Mouse (Mus musculus) neural tube, embryonic 11.5 days (tissue): Measurements from ENCODE around the gene Them7. TPM values are rescaled to one million over a fixed set of nuclear protein-coding genes. Genes with fewer than 3 reads are reported as not detected.

ENCODE experiments used
- ATAC-seq: fragments of 200-750 bp; cut with Nextera tagmentation; 2 replicates; pipeline ENCODE4 v1.8.0; 2017; ENCODE audit warnings: moderate number of reproducible peaks, mild to moderate bottlenecking, moderate TSS enrichment, moderate library complexity; ENCODE audit not compliant: insufficient read depth, low FRiP score, low TSS enrichment
- DNase-seq: peaks from one replicate; pipeline ENCODE4 v3.0.0-alpha.2; 2015; ENCODE audit warnings: low spot score
- H3K27ac ChIP-seq: fragments of 300-500 bp; sonication (generic); 2 replicates; pipeline ENCODE4 v1.5.1; 2014; ENCODE audit warnings: low read depth, mild to moderate bottlenecking, low read length
- H3K27me3 ChIP-seq: fragments of 300-500 bp; sonication (generic); 2 replicates; pipeline ENCODE4 v1.6.1; 2014; ENCODE audit warnings: mild to moderate bottlenecking, low read length, mixed read lengths; ENCODE audit not compliant: control insufficient read depth, insufficient read depth
- H3K36me3 ChIP-seq: fragments of 300-500 bp; sonication (generic); 2 replicates; pipeline ENCODE4 v1.6.1; 2014; ENCODE audit warnings: mild to moderate bottlenecking, low read length, moderate library complexity, mixed read lengths; ENCODE audit not compliant: control insufficient read depth, insufficient read depth
- H3K4me1 ChIP-seq: fragments of 300-500 bp; sonication (generic); 2 replicates; pipeline ENCODE4 v1.6.1; 2014; ENCODE audit warnings: low read length, mixed read lengths; ENCODE audit not compliant: control insufficient read depth, insufficient read depth
- H3K4me2 ChIP-seq: fragments of 300-500 bp; sonication (generic); 2 replicates; pipeline ENCODE4 v1.6.1; 2014; ENCODE audit warnings: low read depth, mild to moderate bottlenecking, moderate library complexity
- H3K4me3 ChIP-seq: fragments of 300-500 bp; sonication (generic); 2 replicates; pipeline ENCODE4 v1.5.1; 2014; ENCODE audit warnings: low read depth, low read length
- H3K9ac ChIP-seq: fragments of 300-500 bp; sonication (generic); 2 replicates; pipeline ENCODE4 v1.6.1; 2014; ENCODE audit warnings: mild to moderate bottlenecking, low read length
- H3K9me3 ChIP-seq: fragments of 300-500 bp; sonication (generic); 2 replicates; pipeline ENCODE4 v1.6.1; 2016; ENCODE audit warnings: low read length; ENCODE audit not compliant: control insufficient read depth
- WGBS: fragments of 180-500 bp; shearing (Covaris S2); extraction: QIAGEN DNeasy Blood & Tissue Kit; methylation state at CpG from one replicate; pipeline ENCODE4 v1.1.7; 2014; 5-methylcytosine and 5-hydroxymethylcytosine counted together
- polyA plus RNA-seq: library from polyadenylated mRNA; unstranded; fragments of >200 nt; fragmentation: Nextera tagmentation; extraction: Ambion mirVana; gene quantifications from 2 replicates; pipeline ENCODE4 v1.2.1, GENCODE M21; 2014

The Them7 gene
- polyA plus RNA-seq, 1 experiment from 2014 or later: 0.73 TPM

DNA sequence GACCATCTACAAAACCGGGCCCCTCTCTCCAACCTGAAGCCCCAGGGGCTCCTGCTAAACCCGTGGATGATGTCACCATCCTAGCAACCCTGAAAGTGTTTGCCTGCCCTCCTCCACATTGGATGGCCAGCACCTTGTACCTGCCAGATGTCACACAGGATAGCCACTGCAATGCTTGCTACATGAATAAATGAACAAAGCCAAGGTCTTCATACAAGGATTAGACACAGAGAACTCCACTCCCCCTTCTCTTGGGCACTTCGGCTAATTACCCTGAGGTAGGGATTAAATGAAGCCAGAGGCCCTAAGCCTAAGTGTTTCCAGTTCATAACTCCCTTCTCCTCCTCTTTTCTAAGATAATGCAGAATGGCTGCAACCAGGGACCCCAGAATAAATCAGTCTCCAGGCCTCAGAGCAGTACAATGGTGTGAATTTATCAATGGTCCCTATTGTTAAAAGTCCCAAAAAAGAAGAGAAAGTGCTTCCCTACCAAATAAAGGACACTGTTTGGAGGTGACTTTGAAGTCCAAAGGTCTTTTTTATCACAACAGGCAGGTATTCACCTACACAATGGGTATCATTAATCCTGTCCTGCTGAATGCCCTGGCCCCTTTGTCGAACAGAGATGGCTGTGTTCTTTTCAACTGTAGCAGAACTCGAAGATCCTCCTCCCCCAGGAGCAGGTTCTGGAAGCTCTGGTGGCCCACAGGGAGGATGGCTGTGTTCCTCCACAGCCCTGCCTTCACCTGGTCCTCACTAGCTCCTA lies 173.5 kb downstream of the Them7 start:
- Histone ChIP-seq H3K4me3 (peak overlapping the region; percentile 76), H3K4me1 (peaks cover 16% of the 10 kb centered on the region), H3K27me3 (no peaks in the 10 kb centered on the region), H3K9me3 (no peaks in the 10 kb centered on the region), H3K36me3 (no peaks in the 10 kb centered on the region; the same call in 1 of the 2 replicates), H3K9ac (peak overlapping the region; percentile 88), H3K4me2 (peak overlapping the region; percentile 81), H3K27ac (no peak overlapping the region)
- 23% methylated on average over 5 of the region's 5 CpGs for WGBS
- ATAC-seq: no peak
- no peak for DNase-seq

DNA sequence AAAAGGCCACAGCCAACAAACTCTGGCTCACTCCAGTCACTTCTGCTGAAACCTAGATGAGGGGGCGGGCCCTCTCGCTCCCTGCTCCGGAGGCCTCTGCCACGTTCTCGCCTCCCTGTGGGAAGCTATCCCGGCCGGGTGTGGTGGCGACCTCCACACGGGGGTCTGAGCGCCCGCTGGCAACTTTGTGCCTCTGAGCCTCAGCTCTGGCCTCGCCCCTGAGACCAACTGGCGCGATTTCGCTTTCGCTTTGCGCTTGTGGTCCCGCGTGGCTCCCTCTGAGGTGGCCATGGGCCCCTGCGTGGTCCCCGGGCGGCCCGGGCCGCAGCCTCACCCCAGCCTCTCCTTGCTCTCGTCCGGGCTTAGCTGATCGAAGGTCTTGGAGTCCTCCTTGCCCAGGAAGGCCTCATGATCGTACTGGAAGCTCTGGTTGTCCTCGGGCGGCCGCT lies 174.5 kb downstream of the Them7 start:
- Histone ChIP-seq H3K36me3 (no peaks in the 10 kb centered on the region; the same call in 1 of the 2 replicates), H3K9ac (peak overlapping the region; percentile 88), H3K9me3 (no peaks in the 10 kb centered on the region), H3K4me1 (peaks cover 16% of the 10 kb centered on the region), H3K27me3 (no peaks in the 10 kb centered on the region), H3K27ac (peak overlapping the region; percentile 83), H3K4me2 (peak overlapping the region; percentile 81), H3K4me3 (peak overlapping the region; percentile 76)
- WGBS: 0% methylated on average over 31 of the region's 31 CpGs
- peak; percentile 52 for ATAC-seq
- no peak for DNase-seq

DNA sequence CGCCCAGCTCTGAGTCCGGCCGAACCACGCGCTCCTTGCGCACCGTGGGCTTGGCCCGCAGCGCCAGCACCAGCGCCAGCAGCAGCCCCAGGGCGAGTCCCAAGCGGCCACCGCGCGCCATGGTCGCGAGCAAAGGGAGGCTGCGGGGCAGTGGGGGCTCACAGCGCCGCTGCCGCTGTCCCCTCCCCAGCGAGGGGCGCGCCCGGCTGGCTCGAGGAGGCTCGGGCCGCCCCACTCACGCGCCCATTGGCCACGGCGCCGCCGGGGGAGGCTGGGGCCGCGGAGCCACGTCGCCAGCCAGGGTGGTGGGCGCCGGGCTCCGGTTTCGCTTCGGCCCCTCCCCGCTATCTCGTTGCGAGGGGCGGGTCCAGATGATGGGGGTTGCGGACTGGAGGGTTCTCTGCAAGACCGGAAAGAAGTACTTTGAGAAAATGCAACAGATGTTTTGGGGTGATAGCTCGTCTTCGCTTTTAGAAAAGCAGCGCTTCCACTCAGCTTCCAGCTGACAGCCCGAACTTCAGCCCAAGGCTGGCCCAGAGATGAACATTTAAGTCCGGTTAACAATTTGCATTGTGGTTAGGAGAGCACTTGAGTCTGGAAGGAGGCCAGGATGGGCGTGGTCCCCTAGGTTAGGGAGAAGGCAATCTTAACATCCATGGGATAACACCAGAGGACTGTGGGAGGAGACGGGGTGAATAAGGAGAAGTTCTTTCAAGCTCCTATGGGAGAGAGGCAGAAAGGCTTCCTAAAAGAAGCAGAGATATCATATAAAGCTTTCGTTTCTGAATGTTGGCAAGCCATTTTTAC lies 175.2 kb downstream of the Them7 start, which contains the start of gene Rcn1:
Gene Rcn1, minus strand, starts transcription at position 235 of the 807 bp plus-strand sequence.
- H3K4me2 ChIP-seq: peak within 1 kb of the TSS; percentile 81
- peak; percentile 88 for DNase-seq
- peak; percentile 91 for ATAC-seq
- peak within 1 kb of the TSS; percentile 83 for H3K27ac ChIP-seq
- H3K9ac ChIP-seq: peak within 1 kb of the TSS; percentile 88
- peak within 1 kb of the TSS; percentile 76 for H3K4me3 ChIP-seq
- H3K36me3 ChIP-seq: no peaks in the 10 kb centered on the region; the same call in 1 of the 2 replicates
- H3K9me3 ChIP-seq: no peaks in the 10 kb centered on the region
- WGBS: 1% methylated on average over 56 of the region's 57 CpGs
- H3K27me3 ChIP-seq: no peaks in the 10 kb centered on the region
- H3K4me1 ChIP-seq: peaks cover 16% of the 10 kb centered on the region

DNA sequence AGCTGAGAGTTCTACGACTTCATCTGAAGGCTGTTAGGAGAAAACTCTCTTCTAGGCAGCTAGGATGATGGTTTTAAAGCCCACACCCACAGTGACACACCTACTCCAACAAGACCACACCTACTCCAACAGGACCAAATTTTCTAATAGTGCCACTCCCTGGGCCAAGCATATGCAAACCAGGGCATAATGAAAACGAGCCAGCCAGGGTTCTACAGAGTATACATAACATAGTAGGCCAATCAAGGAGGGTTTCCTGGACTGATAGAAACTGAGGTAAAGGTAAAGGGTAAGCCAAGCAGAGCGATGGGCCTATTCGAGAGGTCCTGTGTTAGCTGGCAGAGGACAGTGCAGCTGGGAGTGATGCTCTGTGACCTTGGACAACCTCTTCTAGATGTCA lies 176.4 kb downstream of the Them7 start:
- no peak for ATAC-seq
- Histone ChIP-seq H3K9ac (no peak overlapping the region), H3K4me3 (no peak overlapping the region), H3K4me2 (no peak overlapping the region), H3K4me1 (peaks cover 16% of the 10 kb centered on the region), H3K27me3 (no peaks in the 10 kb centered on the region), H3K9me3 (no peaks in the 10 kb centered on the region), H3K36me3 (no peaks in the 10 kb centered on the region), H3K27ac (no peak overlapping the region)
- DNase-seq: no peak
- WGBS: 86% methylated on average over 4 of the region's 4 CpGs

DNA sequence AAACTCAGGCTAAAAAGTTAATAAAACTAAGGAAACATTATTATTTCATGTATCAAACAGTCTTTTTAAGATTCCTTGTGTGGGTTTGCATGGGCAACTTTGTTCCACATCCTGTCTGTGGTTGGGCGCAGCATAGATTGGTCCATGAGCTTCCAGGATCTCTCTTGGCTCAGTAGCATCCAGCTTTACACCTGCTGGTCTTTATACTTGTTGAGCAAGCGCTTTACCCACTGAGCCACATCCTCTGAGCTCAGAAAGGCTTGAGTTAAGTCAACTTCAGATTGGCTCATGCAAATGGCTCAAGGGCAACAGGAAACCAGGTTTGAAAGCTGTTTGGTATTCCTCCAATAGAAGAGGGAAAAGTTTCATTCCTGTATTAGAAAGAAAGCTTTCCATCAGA lies 178.1 kb downstream of the Them7 start:
- H3K9ac ChIP-seq: no peak overlapping the region
- no peak overlapping the region for H3K27ac ChIP-seq
- no peaks in the 10 kb centered on the region for H3K36me3 ChIP-seq
- no peaks in the 10 kb centered on the region for H3K27me3 ChIP-seq
- no peak overlapping the region for H3K4me3 ChIP-seq
- 88% methylated on average over 2 of the region's 2 CpGs for WGBS
- no peak for ATAC-seq
- no peak overlapping the region for H3K4me2 ChIP-seq
- no peaks in the 10 kb centered on the region for H3K9me3 ChIP-seq
- no peak for DNase-seq
- peaks cover 12% of the 10 kb centered on the region for H3K4me1 ChIP-seq

DNA sequence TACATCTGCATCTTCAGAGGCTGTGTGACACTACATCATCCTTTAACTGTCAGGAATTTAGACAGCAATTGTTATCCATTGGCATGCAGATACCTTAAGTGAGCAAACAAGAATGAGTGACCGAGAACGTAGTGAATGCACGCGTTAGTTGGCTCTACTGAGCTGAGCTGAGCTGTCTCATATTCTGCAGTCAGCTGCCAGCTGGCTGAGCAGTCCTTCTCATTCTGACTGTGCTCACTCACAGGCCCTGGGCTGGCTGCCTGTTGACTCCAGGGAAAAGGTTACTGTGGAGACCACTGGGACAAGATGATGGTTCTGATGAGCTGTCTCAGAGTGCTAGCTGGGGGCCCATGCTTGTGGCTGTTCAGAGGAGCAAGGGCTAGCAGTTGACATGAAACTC lies 184.4 kb downstream of the Them7 start:
- no peaks in the 10 kb centered on the region for H3K9me3 ChIP-seq
- H3K27ac ChIP-seq: no peak overlapping the region
- ATAC-seq (no peak), DNase-seq (no peak)
- H3K36me3 ChIP-seq: no peaks in the 10 kb centered on the region
- H3K4me1 ChIP-seq: no peaks in the 10 kb centered on the region
- 75% methylated on average over 4 of the region's 4 CpGs for WGBS
- H3K4me3 ChIP-seq: no peak overlapping the region
- H3K27me3 ChIP-seq: no peaks in the 10 kb centered on the region
- H3K4me2 ChIP-seq: no peak overlapping the region
- no peak overlapping the region for H3K9ac ChIP-seq

DNA sequence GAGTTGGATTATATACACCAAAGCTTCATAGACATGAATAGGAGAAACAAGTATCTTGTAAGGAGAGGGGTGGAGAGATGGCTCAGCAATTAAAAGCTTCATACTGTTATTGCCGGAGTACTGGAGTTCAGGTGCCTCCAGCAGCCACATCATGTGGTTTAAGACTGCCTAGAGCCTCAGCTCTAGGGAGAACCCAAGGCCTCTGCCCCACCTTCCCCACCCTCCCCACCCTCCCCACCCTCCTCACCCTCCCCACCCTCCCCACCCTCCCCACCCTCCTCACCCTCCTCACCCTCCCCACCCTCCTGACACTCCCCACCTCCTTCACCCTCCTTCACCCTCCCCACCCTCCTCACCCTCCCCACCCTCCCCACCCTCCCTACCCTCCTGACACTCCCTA lies 185.1 kb downstream of the Them7 start:
- no peaks in the 10 kb centered on the region for H3K27me3 ChIP-seq
- no peak overlapping the region for H3K4me2 ChIP-seq
- no peak overlapping the region for H3K9ac ChIP-seq
- WGBS: 89% methylated on average over 1 of the region's 1 CpGs
- no peak overlapping the region for H3K27ac ChIP-seq
- H3K9me3 ChIP-seq: no peaks in the 10 kb centered on the region
- H3K36me3 ChIP-seq: no peaks in the 10 kb centered on the region
- ATAC-seq (no peak), DNase-seq (no peak)
- no peak overlapping the region for H3K4me3 ChIP-seq
- no peaks in the 10 kb centered on the region for H3K4me1 ChIP-seq

DNA sequence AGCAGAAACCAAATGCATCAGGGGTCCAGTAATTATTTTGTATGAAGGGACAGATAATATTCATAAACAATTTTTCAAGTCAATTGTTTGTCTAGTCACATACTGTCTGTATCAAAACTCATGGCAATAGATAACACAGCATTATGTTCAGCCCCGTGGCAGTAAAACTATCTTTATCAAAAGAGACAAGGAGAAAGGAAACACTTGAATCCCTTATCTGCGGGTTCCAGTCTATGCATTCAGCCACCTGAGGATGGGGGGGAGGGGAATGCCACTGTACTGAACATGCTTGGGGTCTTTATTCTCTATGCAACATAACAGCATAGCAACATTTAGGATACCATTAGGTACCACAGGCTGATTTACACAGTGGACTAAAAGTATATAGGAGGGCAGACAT lies 190.2 kb downstream of the Them7 start:
- H3K9ac ChIP-seq: no peak overlapping the region
- WGBS: 89% methylated on average over 2 of the region's 2 CpGs
- no peak for ATAC-seq
- H3K27me3 ChIP-seq: no peaks in the 10 kb centered on the region
- H3K27ac ChIP-seq: no peak overlapping the region
- no peaks in the 10 kb centered on the region for H3K4me1 ChIP-seq
- H3K4me3 ChIP-seq: no peak overlapping the region
- H3K36me3 ChIP-seq: no peaks in the 10 kb centered on the region
- DNase-seq: no peak
- H3K9me3 ChIP-seq: no peaks in the 10 kb centered on the region
- H3K4me2 ChIP-seq: no peak overlapping the region
